Mouse (Mus musculus): ENCODE data around the gene Afmid. TPM values are rescaled to one million over a fixed set of nuclear protein-coding genes. Genes with fewer than 3 reads are reported as not detected.

Afmid gene
- 2.4 and 2.9 TPM in 2 replicates for polyA plus RNA-seq (2015; fragmentation: Nextera tagmentation; extraction: Ambion mirVana)

- under 1% methylated on average over 34 of the region's 34 CpGs for WGBS
- peak within 1 kb of the TSS; percentile 20; the same call in 1 of the 2 replicates for H3K9ac ChIP-seq (replicated peaks; ENCODE audit: low read depth)
- peak within 1 kb of the TSS; percentile 43 for H3K27ac ChIP-seq (ENCODE audit: low read length)
- peaks cover 62% of the 10 kb centered on the region for H3K4me1 ChIP-seq (ENCODE audit: insufficient read depth, low read depth, low read length)
- DNase-seq (ENCODE audit: low spot score) (peak; percentile 92), ATAC-seq (peak; percentile 32)
- TF ChIP-seq CTCF (IDR thresholded peaks at IDR 0.05) (no peak), EP300 (IDR thresholded peaks at IDR 0.05) (no peak)
- H3K9me3 ChIP-seq (ENCODE audit: low read length), result no peaks in the 10 kb centered on the region
- no peaks in the 10 kb centered on the region for H3K36me3 ChIP-seq (ENCODE audit: insufficient read depth, low read length)
- no peaks in the 10 kb centered on the region for H3K27me3 ChIP-seq (replicated peaks; ENCODE audit: insufficient read depth, low read length)
- peak within 1 kb of the TSS; percentile 27; the same call in 1 of the 2 replicates for H3K4me3 ChIP-seq (ENCODE audit: low read depth, low read length)
- H3K4me2 ChIP-seq (replicated peaks; ENCODE audit: low read depth, low read length), result peak within 1 kb of the TSS; percentile 63
Measured at GRCm38 (mm10) chr11:117825333-117826101, at the start of gene Afmid, which contains the start of gene Tk1. Afmid (plus strand) TSS chr11:117825924. Tk1 (minus strand) TSS chr11:117826092.

- Histone ChIP-seq H3K4me1 (ENCODE audit: insufficient read depth, low read depth, low read length) (peaks cover 14% of the 10 kb centered on the region; the same call in 1 of the 2 replicates), H3K27me3 (replicated peaks; ENCODE audit: insufficient read depth, low read length) (no peaks in the 10 kb centered on the region), H3K36me3 (ENCODE audit: insufficient read depth, low read length) (peaks cover 4% of the 10 kb centered on the region; the same call in 1 of the 2 replicates), H3K27ac (ENCODE audit: low read length) (no peak overlapping the region), H3K9me3 (ENCODE audit: low read length) (no peaks in the 10 kb centered on the region), H3K9ac (replicated peaks; ENCODE audit: low read depth) (no peak overlapping the region), H3K4me2 (replicated peaks; ENCODE audit: low read depth, low read length) (no peak overlapping the region), H3K4me3 (ENCODE audit: low read depth, low read length) (no peak overlapping the region)
- WGBS, result 93% methylated on average over 14 of the region's 14 CpGs
- TF ChIP-seq EP300 (IDR thresholded peaks at IDR 0.05) (no peak), CTCF (IDR thresholded peaks at IDR 0.05) (no peak)
- DNase-seq (ENCODE audit: low spot score), result no peak
- no peak for ATAC-seq
Measured at GRCm38 (mm10) chr11:117776085-117776792, 49.5 kb upstream of the Afmid start.

- Histone ChIP-seq H3K9ac (replicated peaks; ENCODE audit: low read depth) (no peak overlapping the region), H3K4me1 (ENCODE audit: insufficient read depth, low read depth, low read length) (peaks cover 21% of the 10 kb centered on the region; the same call in 1 of the 2 replicates), H3K27me3 (replicated peaks; ENCODE audit: insufficient read depth, low read length) (no peaks in the 10 kb centered on the region), H3K9me3 (ENCODE audit: low read length) (no peaks in the 10 kb centered on the region), H3K4me2 (replicated peaks; ENCODE audit: low read depth, low read length) (no peak overlapping the region), H3K36me3 (ENCODE audit: insufficient read depth, low read length) (0 out of 2 replicates have a peak, but pooled peaks cover 4% of the 10 kb centered on the region), H3K4me3 (ENCODE audit: low read depth, low read length) (no peak overlapping the region), H3K27ac (ENCODE audit: low read length) (no peak overlapping the region)
- no peak for DNase-seq (ENCODE audit: low spot score)
- WGBS, result 77% methylated on average over 5 of the region's 5 CpGs
- ATAC-seq, result no peak
- TF ChIP-seq CTCF (IDR thresholded peaks at IDR 0.05), result no peak
- TF ChIP-seq EP300 (IDR thresholded peaks at IDR 0.05), result no peak
Measured at GRCm38 (mm10) chr11:117777111-117777510, 48.6 kb upstream of the Afmid start.

- Histone ChIP-seq H3K36me3 (ENCODE audit: insufficient read depth, low read length) (0 out of 2 replicates have a peak, but pooled peaks cover 4% of the 10 kb centered on the region), H3K27me3 (replicated peaks; ENCODE audit: insufficient read depth, low read length) (no peaks in the 10 kb centered on the region), H3K9me3 (ENCODE audit: low read length) (no peaks in the 10 kb centered on the region), H3K4me2 (replicated peaks; ENCODE audit: low read depth, low read length) (peak overlapping the region; percentile 87), H3K4me1 (ENCODE audit: insufficient read depth, low read depth, low read length) (peaks cover 23% of the 10 kb centered on the region; the same call in 1 of the 2 replicates), H3K27ac (ENCODE audit: low read length) (no peak overlapping the region; the same call in 1 of the 2 replicates), H3K4me3 (ENCODE audit: low read depth, low read length) (no peak overlapping the region), H3K9ac (replicated peaks; ENCODE audit: low read depth) (no peak overlapping the region)
- ATAC-seq, result no peak
- DNase-seq (ENCODE audit: low spot score), result no peak
- no peak for TF ChIP-seq CTCF (IDR thresholded peaks at IDR 0.05)
- TF ChIP-seq EP300 (IDR thresholded peaks at IDR 0.05), result no peak
- 84% methylated on average over 11 of the region's 11 CpGs for WGBS
Measured at GRCm38 (mm10) chr11:117778031-117778430, 47.7 kb upstream of the Afmid start.

GRCm38 (mm10) chr11:117778851-117779433 is 46.8 kb upstream of the Afmid start:
- no peaks in the 10 kb centered on the region for H3K9me3 ChIP-seq (ENCODE audit: low read length)
- peak overlapping the region; percentile 57; the same call in 1 of the 2 replicates for H3K4me3 ChIP-seq (ENCODE audit: low read depth, low read length)
- TF ChIP-seq CTCF (IDR thresholded peaks at IDR 0.05), result no peak
- DNase-seq (ENCODE audit: low spot score) (peak; percentile 82), ATAC-seq (peak; percentile 8)
- H3K4me2 ChIP-seq (replicated peaks; ENCODE audit: low read depth, low read length), result peak overlapping the region; percentile 87
- H3K36me3 ChIP-seq (ENCODE audit: insufficient read depth, low read length), result no peaks in the 10 kb centered on the region
- peak overlapping the region; percentile 75; the same call in 1 of the 2 replicates for H3K9ac ChIP-seq (replicated peaks; ENCODE audit: low read depth)
- peaks cover 30% of the 10 kb centered on the region; the same call in 1 of the 2 replicates for H3K4me1 ChIP-seq (ENCODE audit: insufficient read depth, low read depth, low read length)
- 37% methylated on average over 12 of the region's 12 CpGs for WGBS
- no peaks in the 10 kb centered on the region for H3K27me3 ChIP-seq (replicated peaks; ENCODE audit: insufficient read depth, low read length)
- peak overlapping the region; percentile 98 for H3K27ac ChIP-seq (ENCODE audit: low read length)

All from lung, postnatal 0 days (tissue).